ENCODE assay signal across 8 mouse cellular contexts in genomic region chr3:105714091-105714819, GRCm38 (mm10). TPM values are rescaled to one million over a fixed set of nuclear protein-coding genes. Genes with fewer than 3 reads are reported as not detected.
DNase-seq lines count a peak whose midpoint lies in the region; ATAC-seq lines count a peak whose summit lies in the region.

No protein-coding gene starts in this region.

- peak overlapping the region; percentile 20; the same call in 1 of the 2 replicates for H3K27ac ChIP-seq in heart, embryonic 12.5 days (ENCODE audit: poor library complexity, severe bottlenecking)
- H3K27ac ChIP-seq in midbrain, embryonic 14.5 days (replicated peaks; ENCODE audit: low read depth, low read length) = peak overlapping the region; percentile 41; the same call in 1 of the 2 replicates

- H3K4me3 ChIP-seq in heart, embryonic 12.5 days = no peak overlapping the region
- H3K4me3 ChIP-seq in midbrain, embryonic 14.5 days (replicated peaks; ENCODE audit: low read depth, low read length) = no peak overlapping the region

- no peaks in the 10 kb centered on the region for H3K27me3 ChIP-seq in heart, embryonic 12.5 days (replicated peaks)
- H3K27me3 ChIP-seq in midbrain, embryonic 14.5 days (ENCODE audit: control insufficient read depth, insufficient read depth, low read length) = no peaks in the 10 kb centered on the region

- peaks cover 3% of the 10 kb centered on the region; the same call in 1 of the 2 replicates for H3K36me3 ChIP-seq in heart, embryonic 12.5 days
- no peaks in the 10 kb centered on the region for H3K36me3 ChIP-seq in midbrain, embryonic 14.5 days (ENCODE audit: control insufficient read depth, insufficient read depth, low read length)

- H3K9me3 ChIP-seq in heart, embryonic 12.5 days (replicated peaks) = no peaks in the 10 kb centered on the region
- H3K9me3 ChIP-seq in midbrain, embryonic 14.5 days (ENCODE audit: control insufficient read depth, low read length) = no peaks in the 10 kb centered on the region

- peaks cover 36% of the 10 kb centered on the region for H3K4me1 ChIP-seq in heart, embryonic 12.5 days (replicated peaks)
- H3K4me1 ChIP-seq in midbrain, embryonic 14.5 days (ENCODE audit: control insufficient read depth, insufficient read depth, low read length) = peaks cover 11% of the 10 kb centered on the region

- no peak overlapping the region for H3K4me2 ChIP-seq in heart, embryonic 12.5 days
- no peak overlapping the region for H3K4me2 ChIP-seq in midbrain, embryonic 14.5 days (ENCODE audit: low read length)

- H3K9ac ChIP-seq in heart, embryonic 12.5 days = no peak overlapping the region
- H3K9ac ChIP-seq in midbrain, embryonic 14.5 days (replicated peaks; ENCODE audit: low read length) = no peak overlapping the region

- ATAC-seq in heart, embryonic 12.5 days (ENCODE audit: insufficient number of reproducible peaks, low FRiP score) = no peak
- ATAC-seq in midbrain, embryonic 14.5 days (ENCODE audit: low FRiP score, low TSS enrichment) = peak; percentile 49; the same call in 1 of the 2 replicates
- no peak for ATAC-seq in frontal cortex, adult (ENCODE audit: low TSS enrichment)

- 22% methylated on average over 8 of the region's 8 CpGs for WGBS in heart, embryonic 12.5 days
- 11% methylated on average over 8 of the region's 8 CpGs for WGBS in midbrain, embryonic 14.5 days

- DNase-seq in adrenal gland, postnatal 10 days = peak; percentile 57
- no peak for DNase-seq in adrenal gland, postnatal 25 days
- DNase-seq in embryo, embryonic 10 days (ENCODE audit: low spot score) = peak; percentile 63
- peak; percentile 54 for DNase-seq in midbrain, embryonic 14.5 days
- DNase-seq in left cerebral cortex, adult 18-20 months (ENCODE audit: low spot score in 2 of 2) = no peak
- no peak for DNase-seq in spleen, adult 12 weeks (ENCODE audit: low spot score)

RNA-seq across cellular contexts. Expression of gene Inka2, which starts 9.9 kb away (rescaled TPM):
- 1 to 10 TPM; 3.2 to 5.8 TPM for total RNA-seq in adrenal gland, postnatal 10 days (2021)
- 2.3 and 4.2 TPM in 2 replicates for total RNA-seq in adrenal gland, postnatal 25 days (2021)
- polyA plus RNA-seq in heart, embryonic 12.5 days (2016; fragmentation: Nextera tagmentation; extraction: Ambion mirVana) = 2.2 and 3.2 TPM in 2 replicates
- 1.5 and 3.2 TPM in 2 replicates for polyA plus RNA-seq in midbrain, embryonic 14.5 days (2014; fragmentation: Nextera tagmentation; extraction: Ambion mirVana)
- 100 to 1,000 TPM; 106 to 114 TPM for total RNA-seq in left cerebral cortex, adult 18-20 months (2021)

RNA-seq across cellular contexts. Expression of gene Ddx20, which starts 26.9 kb away (rescaled TPM):
- total RNA-seq in adrenal gland, postnatal 10 days (2021) = 10 to 100 TPM; 17.0 to 17.3 TPM
- total RNA-seq in adrenal gland, postnatal 25 days (2021) = 18.5 and 22.0 TPM in 2 replicates
- polyA plus RNA-seq in heart, embryonic 12.5 days (2016; fragmentation: Nextera tagmentation; extraction: Ambion mirVana) = 23.0 and 23.8 TPM in 2 replicates
- 19.1 and 32.0 TPM in 2 replicates for polyA plus RNA-seq in midbrain, embryonic 14.5 days (2014; fragmentation: Nextera tagmentation; extraction: Ambion mirVana)
- 10 to 100 TPM; 12.6 to 14.4 TPM for total RNA-seq in left cerebral cortex, adult 18-20 months (2021)

Comparison
In these comparisons a context has a peak if more than half of its experiments do, and no peak if none do; other contexts are left out.
1. DNase-seq: peak in adrenal gland, postnatal 10 days (single experiment), embryo, embryonic 10 days (single experiment) and midbrain, embryonic 14.5 days (single experiment); none in adrenal gland, postnatal 25 days (single experiment), left cerebral cortex, adult 18-20 months (0 of 2) and spleen, adult 12 weeks (single experiment).
2. RNA of gene Inka2, which starts 9.9 kb away (total RNA-seq): 106 to 114 TPM in left cerebral cortex, adult 18-20 months; 3.2 to 5.8 TPM in adrenal gland, postnatal 10 days and 2.3 to 4.2 TPM in adrenal gland, postnatal 25 days; every median in the first group is over 10 times any median in the second.